Mouse (Mus musculus): ENCODE results near the gene 1110004F10Rik.

Gene 1110004F10Rik

DNA sequence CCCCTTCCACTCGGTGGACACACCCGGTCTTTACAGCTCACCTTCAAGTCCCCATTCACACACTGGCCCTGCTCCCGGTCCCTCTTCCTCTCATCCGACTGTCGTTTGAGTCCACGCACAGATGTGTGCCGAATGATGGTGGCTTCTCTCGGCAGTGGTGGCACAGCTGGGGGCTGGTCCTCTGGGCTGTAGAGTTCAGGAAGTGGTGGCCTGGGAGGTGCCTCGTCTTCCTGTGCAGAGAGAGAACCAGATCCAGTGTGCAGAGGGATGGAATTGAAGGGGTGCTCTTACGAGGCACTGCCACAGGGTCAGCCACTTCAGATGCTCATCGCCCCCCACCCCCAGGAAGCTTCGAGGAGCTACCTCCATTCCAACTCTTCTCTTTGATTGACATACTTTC, 98.0 kb downstream of the 1110004F10Rik start:
- DNase-seq (ENCODE audit: low spot score in 2 of 2), result no peak

DNA sequence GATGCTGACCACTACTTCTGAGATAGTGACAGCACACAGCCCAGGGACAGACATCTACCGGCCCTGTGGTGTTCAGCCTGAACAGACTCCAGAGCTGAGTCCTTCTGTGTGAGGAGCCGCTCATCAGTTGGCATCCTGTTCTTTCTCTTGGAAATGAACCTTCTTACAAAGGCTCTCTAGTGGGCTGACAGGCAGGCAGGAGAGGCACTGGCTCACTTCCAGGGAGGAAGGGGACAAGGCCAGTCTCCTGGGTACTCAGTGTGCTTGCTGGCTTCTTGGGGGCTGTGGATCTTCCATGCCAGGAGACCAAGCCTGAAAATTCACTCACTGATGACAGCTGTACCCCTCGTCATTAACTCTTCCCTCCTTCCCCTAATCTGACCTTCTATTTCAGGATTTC, 98.5 kb downstream of the 1110004F10Rik start:
- DNase-seq (ENCODE audit: low spot score in 2 of 2), result no peak

DNA sequence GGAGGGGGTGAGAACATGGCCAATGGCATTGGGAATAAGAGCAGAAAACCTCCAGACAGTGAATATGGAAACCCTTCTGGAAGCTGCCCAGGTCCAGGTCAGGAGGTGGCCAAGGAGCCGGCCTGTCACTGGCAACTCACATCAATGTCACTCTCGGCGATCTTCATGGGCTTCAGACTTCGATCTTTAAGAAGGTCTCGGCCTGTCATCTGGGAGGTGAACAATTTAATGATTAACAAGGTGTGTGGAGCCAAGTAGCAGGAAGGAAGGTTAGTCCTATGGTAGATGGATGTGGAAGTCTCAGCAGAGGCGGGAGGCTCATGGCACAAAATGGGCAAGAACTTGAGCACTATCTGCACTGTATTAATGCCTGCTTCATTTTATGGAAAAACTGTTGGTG, 105.8 kb downstream of the 1110004F10Rik start:
- no peak for DNase-seq (ENCODE audit: low spot score in 2 of 2)

DNA sequence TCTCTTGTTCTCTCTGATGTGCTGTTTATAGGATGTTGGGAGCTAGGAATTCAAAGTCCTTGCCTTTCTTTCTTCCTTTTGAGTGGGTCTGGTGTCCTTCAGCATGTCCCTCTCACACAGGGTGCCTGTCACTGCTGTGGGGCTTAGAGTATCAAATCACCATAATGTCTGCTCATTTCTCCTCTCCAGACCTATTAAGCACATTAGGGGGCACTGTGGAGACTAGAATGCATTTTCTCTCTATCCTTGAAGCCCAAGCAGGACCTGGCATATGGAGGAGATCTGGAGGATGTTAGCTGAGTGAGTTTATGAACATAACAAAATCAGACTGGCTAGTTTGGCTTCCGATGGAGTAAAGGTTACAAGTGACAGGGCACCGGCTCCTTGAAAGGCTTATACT, 107.9 kb downstream of the 1110004F10Rik start:
- DNase-seq (ENCODE audit: low spot score in 2 of 2), result no peak

DNA sequence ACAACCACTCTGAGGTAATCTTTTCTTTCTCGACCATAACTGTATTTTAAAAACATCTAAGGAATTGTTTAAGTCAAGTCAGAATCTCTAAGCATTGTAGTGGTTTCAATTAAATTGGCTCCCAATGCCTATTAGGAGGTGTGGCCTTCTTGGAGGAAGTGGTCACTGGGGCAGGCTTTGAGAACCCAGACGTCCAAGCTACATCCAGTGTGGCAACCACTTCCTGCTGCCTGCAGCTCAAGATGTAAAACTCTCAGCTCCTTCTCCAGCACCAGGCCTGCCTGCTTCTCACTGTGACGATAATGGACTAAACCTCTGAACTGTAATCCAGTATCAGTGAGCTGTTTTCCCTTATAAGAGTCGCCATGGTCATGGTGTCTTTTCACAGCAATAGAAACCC, 110.4 kb downstream of the 1110004F10Rik start:
- DNase-seq (ENCODE audit: low spot score in 2 of 2), result no peak

DNA sequence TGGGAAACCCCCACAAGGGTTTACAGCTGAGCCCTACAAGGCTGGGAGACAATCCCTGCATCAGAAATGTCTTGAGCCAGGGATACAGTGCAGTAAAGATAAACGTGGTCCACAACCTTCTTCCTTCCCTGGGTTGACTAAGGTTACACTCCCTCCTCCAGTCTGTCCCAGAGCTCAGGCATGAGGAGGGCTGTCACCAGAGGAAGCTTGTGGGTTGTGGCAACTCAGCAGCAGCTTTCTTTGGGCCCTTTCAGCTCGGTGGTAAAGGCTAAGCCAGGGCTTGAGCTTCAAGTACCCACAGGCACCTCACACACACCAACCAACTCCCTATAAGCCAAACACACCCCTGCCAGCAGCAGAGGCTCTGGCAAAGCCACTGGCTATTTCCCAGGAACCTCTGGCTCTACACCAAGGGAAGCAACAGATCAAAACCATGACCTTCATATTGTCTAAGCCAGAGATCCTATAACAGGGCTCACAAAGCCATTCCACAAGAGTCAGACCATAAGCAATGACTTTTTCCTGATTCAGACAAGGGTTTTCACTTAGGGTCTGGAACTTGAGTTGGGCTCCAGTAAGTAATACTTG, 114.7 kb downstream of the 1110004F10Rik start:
- DNase-seq (ENCODE audit: low spot score in 2 of 2), result no peak
